Mouse (Mus musculus) embryonic facial prominence, embryonic 11.5 days (tissue): Measurements from ENCODE around the gene Ttc7b. TPM values are rescaled to one million over a fixed set of nuclear protein-coding genes. Genes with fewer than 3 reads are reported as not detected.

Experiments used
- ATAC-seq: fragments of 200-750 bp; cut with Nextera tagmentation; replicated peaks from 2 replicates; pipeline ENCODE4 v1.8.0; 2017; ENCODE audit warnings: low read depth; ENCODE audit not compliant: insufficient number of reproducible peaks, low FRiP score, low TSS enrichment
- DNase-seq: peaks from one replicate; pipeline ENCODE4 v3.0.0-alpha.2; 2015; ENCODE audit warnings: low spot score
- H3K27ac ChIP-seq: fragments of 300-500 bp; sonication (generic); replicated peaks from 2 replicates; pipeline ENCODE4 v1.5.1; 2014; ENCODE audit warnings: mild to moderate bottlenecking, low read depth, low read length, control low read depth
- H3K27me3 ChIP-seq: fragments of 300-500 bp; sonication (generic); 2 replicates; pipeline ENCODE4 v1.6.1; 2014; ENCODE audit warnings: mild to moderate bottlenecking, low read length, moderate library complexity, mixed read lengths; ENCODE audit not compliant: control insufficient read depth, insufficient read depth
- H3K36me3 ChIP-seq: fragments of 300-500 bp; sonication (generic); replicated peaks from 2 replicates; pipeline ENCODE4 v1.6.1; 2014; ENCODE audit warnings: low read depth, mild to moderate bottlenecking, low read length, moderate library complexity, mixed read lengths; ENCODE audit not compliant: control insufficient read depth, insufficient read depth
- H3K4me1 ChIP-seq: fragments of 300-500 bp; sonication (generic); 2 replicates; pipeline ENCODE4 v1.6.1; 2014; ENCODE audit warnings: low read length, mixed read lengths; ENCODE audit not compliant: control insufficient read depth, insufficient read depth
- H3K4me2 ChIP-seq: fragments of 300-500 bp; sonication (generic); 2 replicates; pipeline ENCODE4 v1.6.1; 2014; ENCODE audit warnings: low read depth, mild to moderate bottlenecking, control low read depth, low read length, moderate library complexity
- H3K4me3 ChIP-seq: fragments of 300-500 bp; sonication (generic); 2 replicates; pipeline ENCODE4 v1.5.1; 2014; ENCODE audit warnings: low read depth, low read length, control low read depth
- H3K9ac ChIP-seq: fragments of 300-500 bp; sonication (generic); replicated peaks from 2 replicates; pipeline ENCODE4 v1.6.1; 2014; ENCODE audit warnings: mild to moderate bottlenecking, control low read depth, low read length
- H3K9me3 ChIP-seq: fragments of 300-500 bp; sonication (generic); replicated peaks from 2 replicates; pipeline ENCODE4 v1.6.1; 2016; ENCODE audit warnings: mild to moderate bottlenecking, low read length, inconsistent platforms, mixed read lengths; ENCODE audit not compliant: control insufficient read depth
- WGBS: fragments of 180-500 bp; shearing (Covaris S2); extraction: QIAGEN DNeasy Blood & Tissue Kit; methylation state at CpG from one replicate; pipeline ENCODE4 v1.1.7; 2014; 5-methylcytosine and 5-hydroxymethylcytosine counted together
- polyA plus RNA-seq: library from polyadenylated mRNA; unstranded; fragments of >200 nt; fragmentation: Nextera tagmentation; extraction: Ambion mirVana; gene quantifications from 2 replicates; pipeline ENCODE4 v1.2.1, GENCODE M21; 2014

Gene Ttc7b
- polyA plus RNA-seq, 1 experiment from 2014 or later = 10.0 TPM

DNA sequence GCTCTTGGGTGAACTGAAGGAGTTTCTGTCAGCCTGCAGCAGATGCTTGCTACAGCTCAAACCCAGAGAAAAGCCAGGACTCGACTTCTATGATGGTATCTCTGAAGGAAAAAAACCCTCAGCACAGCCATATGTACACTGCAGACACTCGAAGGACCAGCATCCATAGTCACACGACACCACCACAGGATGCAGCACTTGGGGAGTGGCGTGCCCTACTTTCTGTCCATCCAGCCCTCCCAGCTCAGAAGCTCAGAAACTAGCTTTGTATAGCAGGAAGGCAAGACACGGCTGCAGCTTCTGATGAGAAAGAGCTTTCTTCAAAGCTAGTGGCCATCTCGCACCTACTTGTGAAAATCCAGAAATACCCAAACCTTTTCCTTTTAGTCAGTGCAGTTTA is 104.8 kb downstream of the Ttc7b start:
- Histone ChIP-seq H3K4me2 (no peak overlapping the region), H3K27me3 (no peaks in the 10 kb centered on the region), H3K9me3 (no peaks in the 10 kb centered on the region), H3K9ac (no peak overlapping the region), H3K27ac (no peak overlapping the region), H3K4me1 (no peaks in the 10 kb centered on the region), H3K36me3 (no peaks in the 10 kb centered on the region; the same call in 1 of the 2 replicates), H3K4me3 (no peak overlapping the region)
- 65% methylated on average over 6 of the region's 6 CpGs for WGBS
- no peak for DNase-seq
- no peak for ATAC-seq

DNA sequence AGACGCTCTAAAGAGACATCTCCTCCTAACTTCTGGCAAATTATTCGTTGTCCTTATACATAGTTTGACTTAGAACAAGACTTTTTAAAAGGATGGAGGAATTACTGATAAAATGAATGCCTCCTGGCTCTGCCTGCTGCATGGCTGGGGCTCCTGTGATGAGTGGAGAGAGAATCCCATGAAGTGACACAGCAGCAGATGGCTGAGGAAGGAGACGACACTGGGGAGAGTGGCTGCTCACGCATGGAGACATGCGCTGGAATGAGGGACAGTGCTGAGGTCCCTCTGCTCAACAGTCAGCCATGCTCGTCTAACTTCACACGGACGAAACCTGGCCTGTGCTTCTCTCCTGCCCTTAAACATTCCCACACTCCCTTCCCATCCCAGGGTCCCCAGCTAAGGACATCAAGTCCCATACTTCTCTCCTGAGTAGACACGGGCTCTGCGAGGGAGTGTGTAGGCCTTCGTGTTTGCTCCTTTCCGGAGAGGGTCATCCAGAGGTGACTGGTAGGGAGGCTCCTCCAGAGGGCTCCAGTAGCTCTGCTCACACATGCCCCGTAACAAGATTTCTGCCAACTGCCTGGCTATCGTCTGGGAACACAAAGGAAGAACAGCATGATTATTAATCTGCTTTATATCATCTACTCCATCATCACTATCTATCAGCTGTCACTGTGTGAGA is 105.8 kb downstream of the Ttc7b start:
- DNase-seq = no peak
- Histone ChIP-seq H3K4me1 (no peaks in the 10 kb centered on the region), H3K4me3 (no peak overlapping the region), H3K36me3 (no peaks in the 10 kb centered on the region; the same call in 1 of the 2 replicates), H3K9ac (no peak overlapping the region), H3K4me2 (no peak overlapping the region), H3K27me3 (no peaks in the 10 kb centered on the region), H3K9me3 (no peaks in the 10 kb centered on the region), H3K27ac (no peak overlapping the region)
- 84% methylated on average over 14 of the region's 14 CpGs for WGBS
- no peak for ATAC-seq

DNA sequence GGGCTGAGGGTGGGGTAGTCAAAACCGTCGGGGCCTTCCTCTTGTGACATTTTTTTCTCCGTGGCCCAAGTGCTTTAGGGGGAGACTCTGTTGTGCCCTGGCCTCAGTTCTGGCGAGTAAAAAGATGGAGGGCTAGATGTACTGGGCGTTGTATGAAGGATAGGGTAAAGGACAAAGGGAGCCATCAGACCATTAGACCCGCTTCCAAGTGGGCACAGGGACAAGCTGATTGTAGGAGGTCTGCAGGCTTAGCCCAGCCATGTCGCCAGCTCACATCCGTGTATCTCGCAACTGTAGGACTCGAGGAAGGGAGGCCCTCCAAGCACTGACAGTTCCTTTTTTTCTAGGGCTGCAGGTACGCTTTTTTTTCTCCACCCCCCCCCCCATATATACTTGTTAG is 111.9 kb downstream of the Ttc7b start:
- H3K4me1 ChIP-seq = no peaks in the 10 kb centered on the region
- no peaks in the 10 kb centered on the region for H3K27me3 ChIP-seq
- ATAC-seq (no peak), DNase-seq (no peak)
- no peaks in the 10 kb centered on the region; the same call in 1 of the 2 replicates for H3K36me3 ChIP-seq
- no peak overlapping the region for H3K4me3 ChIP-seq
- H3K4me2 ChIP-seq = no peak overlapping the region
- H3K27ac ChIP-seq = no peak overlapping the region
- 87% methylated on average over 11 of the region's 11 CpGs for WGBS
- H3K9ac ChIP-seq = no peak overlapping the region
- no peaks in the 10 kb centered on the region for H3K9me3 ChIP-seq

DNA sequence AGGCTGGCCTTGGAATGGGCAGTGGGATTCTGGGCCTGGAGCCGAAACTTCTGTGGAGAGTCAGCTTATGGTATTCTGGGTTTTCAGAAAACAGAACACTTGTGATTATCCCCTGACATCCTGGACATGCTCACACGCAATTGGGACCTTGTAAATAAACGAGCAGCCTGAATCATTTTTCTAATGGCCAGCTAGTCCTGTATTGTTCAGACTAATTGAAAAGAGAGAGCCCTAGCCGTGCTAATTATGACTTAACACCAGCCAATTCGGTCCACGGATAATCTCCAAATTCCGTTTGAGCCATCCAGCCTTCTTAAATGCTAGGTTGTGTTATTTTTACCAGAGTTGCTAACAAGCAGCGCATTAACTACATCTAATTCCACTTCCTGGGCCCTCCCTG is 112.5 kb downstream of the Ttc7b start:
- Histone ChIP-seq H3K27me3 (no peaks in the 10 kb centered on the region), H3K27ac (no peak overlapping the region), H3K4me2 (no peak overlapping the region), H3K4me3 (no peak overlapping the region), H3K9me3 (no peaks in the 10 kb centered on the region), H3K4me1 (no peaks in the 10 kb centered on the region), H3K36me3 (no peaks in the 10 kb centered on the region), H3K9ac (no peak overlapping the region)
- ATAC-seq = no peak
- DNase-seq = no peak
- WGBS = 72% methylated on average over 8 of the region's 8 CpGs

DNA sequence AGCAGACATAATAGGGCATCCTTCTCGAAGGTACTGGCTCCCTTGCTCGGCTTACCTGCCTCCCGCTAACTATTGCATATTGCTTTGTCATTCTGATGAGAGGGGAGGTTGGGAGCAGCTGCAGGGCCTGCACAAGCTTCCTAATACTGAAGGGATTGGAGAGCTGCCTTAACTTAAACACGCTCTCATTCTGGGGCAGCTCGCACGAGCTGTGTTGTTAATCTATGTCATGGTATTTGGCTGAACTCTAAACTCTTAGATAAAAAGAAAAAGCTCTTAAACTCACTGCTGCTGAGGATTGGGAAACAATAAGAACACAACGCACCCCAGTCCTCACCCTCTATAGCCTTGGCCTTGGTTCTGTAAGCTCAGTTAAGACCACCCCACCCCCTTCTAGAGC is 113.3 kb downstream of the Ttc7b start:
- H3K27ac ChIP-seq = no peak overlapping the region

DNA sequence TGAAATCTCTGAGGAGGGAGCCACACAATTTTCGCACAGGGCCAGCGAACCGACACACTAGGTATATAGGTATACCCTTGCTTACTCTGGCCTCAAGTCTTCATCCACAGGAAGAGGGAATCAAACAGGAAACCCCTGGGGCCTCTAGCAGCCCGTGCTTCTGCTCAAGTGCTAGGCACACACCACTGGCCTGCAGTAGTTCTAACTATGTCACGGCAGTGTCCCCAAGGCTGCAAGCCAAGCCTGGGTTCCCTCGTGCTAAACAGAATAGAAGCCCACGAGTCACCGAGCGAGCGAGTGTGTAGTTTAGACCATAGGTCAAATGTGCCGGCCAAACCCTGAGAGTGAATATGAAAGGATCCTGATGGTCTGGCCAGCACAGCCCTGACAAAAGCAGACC is 114.5 kb downstream of the Ttc7b start:
- no peak overlapping the region for H3K4me3 ChIP-seq
- no peaks in the 10 kb centered on the region for H3K27me3 ChIP-seq
- H3K4me1 ChIP-seq = no peaks in the 10 kb centered on the region
- WGBS = 71% methylated on average over 11 of the region's 11 CpGs
- H3K36me3 ChIP-seq = peaks cover 2% of the 10 kb centered on the region; the same call in 1 of the 2 replicates
- no peak overlapping the region for H3K4me2 ChIP-seq
- ATAC-seq = no peak
- no peak for DNase-seq
- no peak overlapping the region for H3K27ac ChIP-seq
- H3K9ac ChIP-seq = no peak overlapping the region
- H3K9me3 ChIP-seq = no peaks in the 10 kb centered on the region

More for the DNA sequence above, 113.3 kb downstream of the Ttc7b start:
- Histone ChIP-seq H3K9ac (no peak overlapping the region), H3K4me1 (no peaks in the 10 kb centered on the region), H3K36me3 (peaks cover 2% of the 10 kb centered on the region; the same call in 1 of the 2 replicates), H3K27me3 (no peaks in the 10 kb centered on the region), H3K4me3 (no peak overlapping the region), H3K4me2 (no peak overlapping the region), H3K9me3 (no peaks in the 10 kb centered on the region)
- ATAC-seq (no peak), DNase-seq (no peak)
- WGBS = 59% methylated on average over 7 of the region's 7 CpGs

DNA sequence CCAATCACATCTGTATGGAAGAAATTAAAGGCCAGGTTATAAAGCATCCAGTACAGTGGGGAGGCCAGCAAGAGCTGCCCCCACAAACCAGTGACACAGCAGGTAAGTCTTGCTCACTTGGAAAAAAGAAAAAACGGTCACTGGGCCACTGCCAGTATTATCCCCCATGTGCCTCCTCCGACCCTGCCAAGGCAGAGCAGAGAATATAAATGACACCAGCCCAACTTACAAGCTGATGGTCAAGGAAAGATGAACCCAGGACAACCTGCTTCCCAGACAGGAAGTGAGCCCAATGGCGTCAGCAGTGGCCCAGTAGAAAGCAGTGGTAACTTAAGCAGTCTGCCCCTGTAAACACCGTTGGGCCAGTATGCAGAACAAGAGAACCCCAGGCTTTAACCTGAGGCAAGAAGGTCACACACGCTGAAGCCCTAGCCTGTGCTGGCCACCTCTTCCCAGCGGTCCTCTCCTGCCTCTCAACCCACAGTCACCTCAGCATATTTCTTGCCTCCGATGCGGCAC is 115.1 kb downstream of the Ttc7b start:
- Histone ChIP-seq H3K4me2 (no peak overlapping the region), H3K9ac (no peak overlapping the region), H3K36me3 (peaks cover 2% of the 10 kb centered on the region; the same call in 1 of the 2 replicates), H3K4me1 (no peaks in the 10 kb centered on the region), H3K9me3 (no peaks in the 10 kb centered on the region), H3K27ac (no peak overlapping the region), H3K27me3 (no peaks in the 10 kb centered on the region), H3K4me3 (no peak overlapping the region)
- ATAC-seq = no peak
- 78% methylated on average over 8 of the region's 8 CpGs for WGBS
- no peak for DNase-seq

DNA sequence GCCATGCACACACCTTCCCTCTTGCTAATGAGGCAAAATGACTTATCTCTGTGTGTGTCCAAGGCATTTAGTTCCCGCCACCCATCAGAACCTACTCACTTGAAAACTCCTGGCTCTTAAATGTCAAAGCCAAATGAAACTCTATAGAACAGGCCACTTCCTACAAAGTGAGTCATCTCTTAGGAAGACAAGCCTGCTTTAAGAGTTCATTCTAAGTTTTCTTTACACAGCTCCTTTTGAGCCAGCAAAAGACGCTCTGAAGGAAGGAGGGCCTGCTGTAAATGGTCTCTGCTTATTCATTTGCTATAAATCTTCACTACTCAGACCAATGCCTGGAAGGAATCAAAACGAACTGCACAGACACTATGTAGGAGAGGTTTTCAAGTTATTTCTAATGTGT is 116.2 kb downstream of the Ttc7b start:
- Histone ChIP-seq H3K4me2 (no peak overlapping the region), H3K27me3 (no peaks in the 10 kb centered on the region), H3K36me3 (peaks cover 2% of the 10 kb centered on the region; the same call in 1 of the 2 replicates), H3K9me3 (no peaks in the 10 kb centered on the region), H3K4me3 (no peak overlapping the region), H3K4me1 (no peaks in the 10 kb centered on the region), H3K9ac (no peak overlapping the region), H3K27ac (no peak overlapping the region)
- DNase-seq (no peak), ATAC-seq (no peak)
- WGBS = 85% methylated on average over 3 of the region's 3 CpGs
